Mouse (Mus musculus) v-Abl transformed pro-B cells (cell line): ENCODE measurements around the gene Serpina12.

Source experiments
- in situ Hi-C, 2 experiments: fragments of 400-800 bp; cut with MboI; formaldehyde crosslinking; loops; one replicate each; pipeline ENCODE4 v1.15.1; 2025; ENCODE audit not compliant: unreplicated experiment in 2 of 2

Serpina12 gene

DNA sequence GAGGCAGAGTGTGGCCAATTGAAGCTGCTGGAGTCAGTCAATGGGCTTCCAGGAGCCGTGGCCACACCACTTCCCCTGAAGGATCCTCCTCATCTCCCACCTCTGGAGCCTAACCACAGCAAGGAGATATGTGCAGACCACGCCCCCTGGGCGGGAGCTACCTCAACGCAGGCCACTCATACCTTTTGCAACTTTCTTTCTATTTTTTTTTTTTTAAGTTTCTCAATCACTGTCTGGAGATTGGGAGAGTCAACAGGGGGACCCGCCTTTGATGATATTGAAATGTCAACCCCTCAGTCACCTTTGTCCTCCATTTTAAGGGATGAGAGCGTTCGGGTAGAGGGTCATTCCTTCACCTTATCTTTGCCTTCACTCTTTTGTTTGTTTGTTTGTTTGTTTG is at the start of gene Serpina12:
Serpina12 (minus strand) TSS at position 101 of the 400 bp plus-strand sequence.
- in situ Hi-C loops: no loop called here

DNA sequence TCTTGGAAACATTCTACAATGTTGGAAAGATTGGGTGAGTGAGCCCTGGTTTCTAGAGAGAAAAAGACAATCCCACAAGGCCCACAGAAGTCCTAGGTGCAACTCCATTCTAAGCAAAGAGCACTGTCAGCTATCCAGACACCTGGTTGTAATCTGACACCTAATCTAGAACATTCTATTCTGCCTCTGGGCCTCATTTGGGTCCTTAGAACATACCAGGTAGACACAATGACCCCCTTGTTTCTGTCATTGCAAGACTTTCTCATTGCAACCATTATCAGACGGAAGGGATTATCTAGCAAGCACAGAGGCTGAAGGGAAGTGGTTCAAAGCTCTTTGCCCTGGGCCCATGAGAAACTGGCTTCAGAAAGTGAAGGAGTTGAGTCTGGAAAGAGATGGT is 47.1 kb upstream of the Serpina12 start:
- in situ Hi-C loops: no loop called here

- in situ Hi-C loops: no loop called here
These were observed 45.9 kb upstream of the Serpina12 start for GRCm38 (mm10) chr12:104090119-104090518.

DNA sequence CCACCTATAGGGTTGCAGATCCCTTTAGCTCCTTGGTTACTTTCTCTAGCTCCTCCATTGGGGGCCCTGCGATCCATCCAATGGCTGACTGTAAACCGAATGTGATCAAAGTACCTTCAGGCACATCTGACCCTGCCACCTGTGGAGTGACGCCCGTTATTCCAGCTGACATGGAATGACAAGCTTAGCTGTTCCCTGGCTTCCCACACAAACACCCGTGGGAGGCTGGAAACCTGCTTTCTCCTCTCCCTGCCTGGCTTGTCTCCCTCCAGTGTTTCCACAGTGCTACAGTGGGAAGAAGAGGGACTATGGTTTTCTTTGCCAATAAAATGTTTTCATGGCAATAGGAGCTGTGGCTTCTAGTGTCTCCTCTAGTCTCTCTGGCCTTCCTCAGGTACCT is 28.0 kb upstream of the Serpina12 start:
- in situ Hi-C loops: no loop called here

DNA sequence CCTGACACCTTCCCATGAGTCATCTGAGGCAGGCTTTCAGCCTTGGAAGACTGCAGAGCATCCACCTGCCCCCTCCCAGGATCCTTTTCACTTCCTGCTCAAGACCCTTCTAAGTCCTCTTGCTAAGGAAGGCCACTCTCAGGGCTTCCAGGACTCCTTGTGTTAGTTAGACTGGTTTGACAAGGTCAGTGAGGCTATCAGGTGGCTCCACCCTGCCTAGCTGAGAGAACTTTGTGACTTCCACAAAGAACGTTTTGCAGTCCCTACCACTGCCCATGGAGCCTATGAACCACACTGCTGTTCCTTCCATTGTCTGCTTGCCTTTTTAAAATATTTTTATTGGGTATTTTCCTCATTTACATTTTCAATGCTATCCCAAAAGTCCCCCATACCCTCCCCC is 27.5 kb upstream of the Serpina12 start:
- in situ Hi-C loops: no loop called here

DNA sequence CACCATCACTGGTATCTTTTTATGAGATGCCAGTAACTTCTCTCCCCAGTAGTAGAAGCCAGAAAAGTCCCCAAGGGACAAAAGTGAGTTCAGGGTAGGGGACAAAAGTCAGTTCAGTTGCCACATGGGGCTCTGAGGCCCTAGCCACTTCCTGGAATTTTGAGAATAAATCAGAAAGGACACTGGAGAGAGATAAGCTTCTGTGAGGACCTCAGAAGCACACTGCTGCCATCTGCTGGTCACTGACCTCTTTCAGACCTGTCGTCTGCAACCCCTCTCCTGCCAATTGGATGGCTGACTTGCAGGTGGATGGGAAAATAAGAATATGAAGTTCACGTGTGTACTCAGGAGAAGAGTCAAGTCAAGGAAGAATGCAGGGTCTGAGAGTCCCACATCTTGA is 25.4 kb upstream of the Serpina12 start:
- in situ Hi-C loops: no loop called here

- in situ Hi-C loops: no loop called here
These were observed 23.3 kb upstream of the Serpina12 start for GRCm38 (mm10) chr12:104067549-104067948.

- in situ Hi-C loops: no loop called here
These were observed 22.0 kb upstream of the Serpina12 start for GRCm38 (mm10) chr12:104066241-104066640.

DNA sequence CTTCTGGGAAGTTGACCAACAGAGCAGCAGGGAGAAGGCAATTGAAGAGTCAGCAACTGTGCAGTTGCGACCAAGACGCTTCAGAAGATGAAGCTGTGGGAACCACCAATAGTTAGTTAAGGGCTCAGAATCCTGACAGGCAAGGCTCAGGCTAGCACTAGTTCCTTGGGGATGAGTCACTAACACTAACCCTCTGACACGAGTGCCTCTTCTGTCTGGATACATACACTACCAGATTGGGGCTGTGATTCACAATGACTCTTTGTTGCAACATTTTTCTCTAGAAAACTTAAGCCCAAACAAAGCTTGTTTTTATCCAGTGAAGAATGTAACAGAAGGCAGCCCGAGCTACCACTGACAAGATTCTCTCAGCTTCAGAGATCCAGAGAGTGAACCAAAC is 20.8 kb upstream of the Serpina12 start:
- in situ Hi-C loops: no loop called here

- in situ Hi-C loops: no loop called here
These were observed 20.3 kb upstream of the Serpina12 start for GRCm38 (mm10) chr12:104064532-104064931.

- in situ Hi-C loops: no loop called here
These were observed 17.6 kb upstream of the Serpina12 start for GRCm38 (mm10) chr12:104061862-104062261.

GRCm38 (mm10) chr12:104060126-104060525 is 15.9 kb upstream of the Serpina12 start:
- in situ Hi-C loops: no loop called here

- in situ Hi-C loops: no loop called here
These were observed 13.3 kb upstream of the Serpina12 start for GRCm38 (mm10) chr12:104057531-104057930.

DNA sequence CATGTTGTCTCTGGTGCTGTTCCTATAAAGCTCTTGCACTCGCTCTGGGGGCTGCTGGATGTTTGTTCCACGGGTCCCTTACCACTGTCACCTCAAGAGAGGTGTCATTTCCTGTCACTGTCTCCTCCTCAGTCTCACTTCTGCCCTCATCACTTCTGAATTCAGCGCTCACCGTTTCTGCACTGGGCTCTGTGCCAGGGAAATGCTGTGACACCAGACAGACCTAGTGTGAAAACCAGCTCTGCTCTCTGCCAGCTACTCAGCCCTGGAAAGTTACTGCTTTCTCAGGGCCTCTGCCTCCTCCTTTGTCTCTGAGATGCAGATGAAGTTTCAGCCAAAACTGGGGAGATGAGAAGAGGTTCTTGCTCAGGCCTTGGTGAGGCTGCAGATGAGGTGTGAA is 12.8 kb upstream of the Serpina12 start:
- in situ Hi-C loops: no loop called here

GRCm38 (mm10) chr12:104055755-104056154 is 11.5 kb upstream of the Serpina12 start:
- in situ Hi-C loops: no loop called here

- in situ Hi-C loops: no loop called here
These were observed 9.8 kb upstream of the Serpina12 start for GRCm38 (mm10) chr12:104053995-104054394.

DNA sequence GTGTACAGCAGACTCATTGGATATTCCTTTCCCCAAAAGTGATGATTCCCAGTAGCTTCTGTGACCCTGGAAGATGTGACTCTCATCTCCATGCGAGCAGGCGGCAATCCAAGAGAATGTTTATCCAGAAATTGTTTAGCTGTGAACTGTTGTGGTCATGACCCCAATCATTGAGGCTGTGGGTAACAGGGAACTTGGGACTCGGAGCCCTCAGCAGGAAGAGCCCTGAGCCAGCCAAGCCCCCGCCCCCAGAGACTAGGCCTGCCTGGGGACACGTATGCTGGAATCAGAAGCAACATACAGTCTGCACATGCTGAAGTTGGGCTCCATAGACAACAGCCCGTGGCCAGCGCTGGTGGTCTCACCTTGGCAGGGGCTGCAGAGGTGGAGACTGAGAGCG is 1.5 kb upstream of the Serpina12 start:
- in situ Hi-C loops: no loop called here

DNA sequence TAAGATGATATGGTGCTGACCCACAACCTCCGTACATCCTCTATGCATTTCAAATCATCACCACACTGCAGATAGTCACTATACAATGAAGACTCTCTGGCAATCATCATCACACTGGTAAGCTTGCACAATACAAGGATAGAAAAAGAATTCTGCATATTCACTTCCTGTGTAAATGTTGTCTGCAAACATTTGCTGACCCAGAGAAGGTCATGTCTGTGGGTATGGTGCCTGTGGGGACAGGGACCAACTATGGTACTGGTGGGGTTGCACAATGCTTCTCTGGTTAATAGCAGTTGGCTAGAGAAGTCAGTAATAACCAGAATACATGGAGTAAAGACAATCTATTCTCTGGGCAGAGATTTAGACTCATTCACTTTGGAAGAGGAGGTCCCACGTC is 1.5 kb downstream of the Serpina12 start:
- in situ Hi-C loops: no loop called here

DNA sequence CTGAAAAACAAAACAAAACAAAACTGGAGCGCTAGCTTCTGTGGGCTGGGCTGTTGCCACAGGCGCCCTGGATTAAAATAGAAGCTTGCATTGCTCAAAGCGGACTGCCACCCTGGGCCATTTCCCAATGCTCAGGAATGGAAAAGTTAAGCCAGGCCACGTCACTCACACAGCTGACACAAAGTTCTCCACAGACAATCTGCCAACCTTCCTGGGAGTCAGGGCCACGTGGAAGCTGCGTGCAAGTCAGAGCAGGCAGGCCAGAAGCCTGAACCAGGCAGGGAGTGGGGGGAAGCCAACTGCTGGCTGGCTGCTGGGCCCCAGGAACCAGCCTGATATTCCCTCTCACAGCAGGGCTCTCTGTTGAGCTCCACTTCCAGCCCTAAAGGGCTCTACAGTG is 2.8 kb downstream of the Serpina12 start:
- in situ Hi-C loops: no loop called here

- in situ Hi-C loops: no loop called here
These were observed 6.1 kb downstream of the Serpina12 start for GRCm38 (mm10) chr12:104038181-104038580.

DNA sequence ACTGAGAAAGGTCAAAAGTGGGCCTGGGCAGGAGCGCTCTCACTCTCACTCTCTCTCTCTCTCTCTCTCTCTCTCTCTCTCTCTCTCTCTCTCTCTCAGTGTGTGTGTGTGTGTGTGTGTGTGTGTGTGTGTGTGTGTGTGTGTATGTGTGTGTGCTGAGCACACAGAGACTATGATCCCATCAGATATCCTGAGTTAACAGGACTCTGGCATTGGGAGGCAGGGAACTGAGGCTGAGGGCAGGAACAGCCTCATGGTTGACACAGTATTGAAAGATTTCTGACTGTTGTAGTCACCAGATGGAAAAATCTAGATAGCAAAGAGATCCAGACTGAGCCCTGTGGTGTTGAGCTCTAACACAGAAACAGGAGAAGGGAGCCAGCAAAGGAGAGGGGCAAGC is 10.5 kb downstream of the Serpina12 start:
- in situ Hi-C loops: no loop called here

- in situ Hi-C loops: no loop called here
These were observed 14.3 kb downstream of the Serpina12 start for GRCm38 (mm10) chr12:104029986-104030385.

- in situ Hi-C loops: no loop called here
These were observed 29.0 kb downstream of the Serpina12 start for GRCm38 (mm10) chr12:104015280-104015679.
